Mouse (Mus musculus): ENCODE measurements around the gene Dph7. TPM values are rescaled to one million over a fixed set of nuclear protein-coding genes. Genes with fewer than 3 reads are reported as not detected.

The Dph7 gene
- polyA plus RNA-seq, 1 experiment from 2014 or later = 19.0 TPM

- no peak overlapping the region for H3K4me2 ChIP-seq
- H3K27ac ChIP-seq (ENCODE audit: poor library complexity, severe bottlenecking) = no peak overlapping the region
- no peak overlapping the region for H3K9ac ChIP-seq
- H3K9me3 ChIP-seq (replicated peaks) = no peaks in the 10 kb centered on the region
- no peaks in the 10 kb centered on the region for H3K4me1 ChIP-seq (replicated peaks)
- no peaks in the 10 kb centered on the region for H3K27me3 ChIP-seq (replicated peaks)
- no peak for ATAC-seq (ENCODE audit: insufficient number of reproducible peaks, low FRiP score)
- peaks cover under 1% of the 10 kb centered on the region; the same call in 1 of the 2 replicates for H3K36me3 ChIP-seq
- H3K4me3 ChIP-seq = no peak overlapping the region
Observed at GRCm38 (mm10) chr2:25008250-25008649, 46.0 kb downstream of the Dph7 start.

Small RNAs within 50 kb of the gene (microRNA-seq; reads per million reads assigned to microRNA genes)
- gene Gm22875 = not detected

Other genes with a start within 250 kb of the Dph7 start
- gene Cacna1b, start 199.2 kb upstream of the Dph7 start, polyA plus RNA-seq (2016; fragmentation: Nextera tagmentation; extraction: Ambion mirVana) = 0.18 and 0.23 TPM in 2 replicates
- gene Ehmt1, start 42.8 kb upstream of the Dph7 start, polyA plus RNA-seq (2016; fragmentation: Nextera tagmentation; extraction: Ambion mirVana) = 61.8 and 62.0 TPM in 2 replicates
- gene Arrdc1, start 27.1 kb upstream of the Dph7 start, polyA plus RNA-seq (2016; fragmentation: Nextera tagmentation; extraction: Ambion mirVana) = 11.4 and 12.0 TPM in 2 replicates
- gene Zmynd19, start 12.6 kb upstream of the Dph7 start, polyA plus RNA-seq (2016; fragmentation: Nextera tagmentation; extraction: Ambion mirVana) = 12.5 and 13.0 TPM in 2 replicates
- 113 and 119 TPM in 2 replicates for gene Mrpl41, start 12.7 kb downstream of the Dph7 start, polyA plus RNA-seq (2016; fragmentation: Nextera tagmentation; extraction: Ambion mirVana)
- gene Pnpla7, start 13.6 kb downstream of the Dph7 start, polyA plus RNA-seq (2016; fragmentation: Nextera tagmentation; extraction: Ambion mirVana) = 9.5 and 11.3 TPM in 2 replicates
- 58.7 and 62.8 TPM in 2 replicates for gene Nsmf, start 92.0 kb downstream of the Dph7 start, polyA plus RNA-seq (2016; fragmentation: Nextera tagmentation; extraction: Ambion mirVana)
- not detected in 2 replicates for gene Entpd8, start 117.9 kb downstream of the Dph7 start, polyA plus RNA-seq (2016; fragmentation: Nextera tagmentation; extraction: Ambion mirVana)
- gene Noxa1, start 132.7 kb downstream of the Dph7 start, polyA plus RNA-seq (2016; fragmentation: Nextera tagmentation; extraction: Ambion mirVana) = 0.10 TPM in 1 of 2 replicates, not detected in the other
- 10.8 and 12.8 TPM in 2 replicates for gene Nrarp, start 218.4 kb downstream of the Dph7 start, polyA plus RNA-seq (2016; fragmentation: Nextera tagmentation; extraction: Ambion mirVana)
- 6.6 and 7.0 TPM in 2 replicates for gene Tor4a, start 234.5 kb downstream of the Dph7 start, polyA plus RNA-seq (2016; fragmentation: Nextera tagmentation; extraction: Ambion mirVana)
- 73.3 and 74.4 TPM in 2 replicates for gene Nelfb, start 249.1 kb downstream of the Dph7 start, polyA plus RNA-seq (2016; fragmentation: Nextera tagmentation; extraction: Ambion mirVana)

Data from heart, embryonic 12.5 days (tissue).